Mouse (Mus musculus): Measurements from ENCODE around the gene Ncmap. TPM values are rescaled to one million over a fixed set of nuclear protein-coding genes. Genes with fewer than 3 reads are reported as not detected.
A peak's percentile ranks its signal among the peaks of the same experiment; 100 is the strongest.

The Ncmap gene
- polyA plus RNA-seq, 1 experiment from 2014 or later: 0.83 TPM

DNA sequence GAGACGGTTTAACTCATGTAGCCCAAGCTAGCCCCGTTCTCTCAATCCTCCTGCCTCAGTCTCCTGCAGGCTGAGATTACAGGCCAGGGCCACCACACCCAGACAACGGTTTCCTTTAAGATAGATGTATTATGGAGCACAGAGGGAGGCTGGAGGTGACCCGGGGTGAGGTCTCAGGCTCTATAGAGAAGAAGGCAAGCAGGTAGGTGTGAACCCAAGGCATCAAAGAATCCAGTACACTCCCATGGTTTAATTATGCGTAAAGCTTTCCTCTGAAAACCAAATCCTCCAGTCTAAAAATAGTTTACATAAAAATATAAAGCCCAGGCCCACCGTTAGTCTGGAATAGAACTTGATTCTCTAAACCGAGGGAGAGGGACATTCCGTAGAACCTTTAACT is 15.5 kb upstream of the Ncmap start:
- no peaks in the 10 kb centered on the region for H3K27me3 ChIP-seq (ENCODE audit: control insufficient read depth, insufficient read depth, low read depth, low read length)
- peaks cover 32% of the 10 kb centered on the region for H3K36me3 ChIP-seq (ENCODE audit: control insufficient read depth, insufficient read depth, low read length)
- H3K9me3 ChIP-seq (replicated peaks; ENCODE audit: control insufficient read depth, low read length, poor library complexity, severe bottlenecking): no peaks in the 10 kb centered on the region
- no peak for ATAC-seq
- H3K27ac ChIP-seq (ENCODE audit: low read length): no peak overlapping the region
- WGBS: 84% methylated on average over 8 of the region's 8 CpGs
- H3K4me2 ChIP-seq (ENCODE audit: low read length): no peak overlapping the region
- no peaks in the 10 kb centered on the region for H3K4me1 ChIP-seq (ENCODE audit: control insufficient read depth, insufficient read depth, low read length)
- H3K4me3 ChIP-seq (ENCODE audit: low read depth, low read length): no peak overlapping the region
- no peak overlapping the region for H3K9ac ChIP-seq (ENCODE audit: low read depth, low read length)

GRCm38 (mm10) chr4:135411633-135412032 is 13.6 kb upstream of the Ncmap start:
- Histone ChIP-seq H3K27ac (ENCODE audit: low read length) (no peak overlapping the region), H3K9ac (ENCODE audit: low read depth, low read length) (no peak overlapping the region), H3K9me3 (replicated peaks; ENCODE audit: control insufficient read depth, low read length, poor library complexity, severe bottlenecking) (no peaks in the 10 kb centered on the region), H3K4me2 (ENCODE audit: low read length) (no peak overlapping the region), H3K4me3 (ENCODE audit: low read depth, low read length) (no peak overlapping the region), H3K36me3 (ENCODE audit: control insufficient read depth, insufficient read depth, low read length) (peaks cover 27% of the 10 kb centered on the region), H3K27me3 (ENCODE audit: control insufficient read depth, insufficient read depth, low read depth, low read length) (no peaks in the 10 kb centered on the region), H3K4me1 (ENCODE audit: control insufficient read depth, insufficient read depth, low read length) (no peaks in the 10 kb centered on the region)
- 34% methylated on average over 4 of the region's 4 CpGs for WGBS
- no peak for ATAC-seq

- no peak overlapping the region for H3K4me3 ChIP-seq (ENCODE audit: low read depth, low read length)
- no peaks in the 10 kb centered on the region for H3K9me3 ChIP-seq (replicated peaks; ENCODE audit: control insufficient read depth, low read length, poor library complexity, severe bottlenecking)
- ATAC-seq: no peak
- no peaks in the 10 kb centered on the region for H3K4me1 ChIP-seq (ENCODE audit: control insufficient read depth, insufficient read depth, low read length)
- 62% methylated on average over 5 of the region's 5 CpGs for WGBS
- H3K27ac ChIP-seq (ENCODE audit: low read length): no peak overlapping the region
- H3K9ac ChIP-seq (ENCODE audit: low read depth, low read length): no peak overlapping the region
- H3K4me2 ChIP-seq (ENCODE audit: low read length): no peak overlapping the region
- no peaks in the 10 kb centered on the region for H3K36me3 ChIP-seq (ENCODE audit: control insufficient read depth, insufficient read depth, low read length)
- H3K27me3 ChIP-seq (ENCODE audit: control insufficient read depth, insufficient read depth, low read depth, low read length): no peaks in the 10 kb centered on the region
Observed at GRCm38 (mm10) chr4:135406180-135406579, 8.2 kb upstream of the Ncmap start.

DNA sequence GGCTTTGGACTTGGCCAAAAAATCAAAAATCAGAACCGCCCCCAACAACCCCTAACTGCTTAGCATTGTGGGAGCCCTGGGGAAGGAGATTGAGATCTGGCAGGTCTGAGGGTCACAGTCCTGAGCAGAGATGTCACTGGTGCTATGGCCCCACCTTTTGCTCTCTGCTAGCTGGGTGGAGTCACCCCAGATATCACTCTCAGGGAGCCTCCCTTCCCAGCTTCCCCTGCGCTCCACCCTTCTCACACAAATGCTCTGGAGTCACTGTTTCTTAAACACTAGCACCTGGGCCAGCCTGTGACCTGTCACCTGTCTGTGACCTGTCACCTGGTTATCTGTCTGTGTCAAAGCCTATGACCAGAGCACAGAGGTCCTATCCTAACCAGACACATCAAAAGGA is 6.9 kb upstream of the Ncmap start:
- no peak overlapping the region for H3K4me3 ChIP-seq (ENCODE audit: low read depth, low read length)
- no peaks in the 10 kb centered on the region for H3K36me3 ChIP-seq (ENCODE audit: control insufficient read depth, insufficient read depth, low read length)
- no peaks in the 10 kb centered on the region for H3K27me3 ChIP-seq (ENCODE audit: control insufficient read depth, insufficient read depth, low read depth, low read length)
- WGBS: 94% methylated on average over 2 of the region's 2 CpGs
- no peak overlapping the region for H3K4me2 ChIP-seq (ENCODE audit: low read length)
- no peak for ATAC-seq
- no peak overlapping the region for H3K27ac ChIP-seq (ENCODE audit: low read length)
- no peaks in the 10 kb centered on the region for H3K4me1 ChIP-seq (ENCODE audit: control insufficient read depth, insufficient read depth, low read length)
- H3K9me3 ChIP-seq (replicated peaks; ENCODE audit: control insufficient read depth, low read length, poor library complexity, severe bottlenecking): no peaks in the 10 kb centered on the region
- H3K9ac ChIP-seq (ENCODE audit: low read depth, low read length): no peak overlapping the region

DNA sequence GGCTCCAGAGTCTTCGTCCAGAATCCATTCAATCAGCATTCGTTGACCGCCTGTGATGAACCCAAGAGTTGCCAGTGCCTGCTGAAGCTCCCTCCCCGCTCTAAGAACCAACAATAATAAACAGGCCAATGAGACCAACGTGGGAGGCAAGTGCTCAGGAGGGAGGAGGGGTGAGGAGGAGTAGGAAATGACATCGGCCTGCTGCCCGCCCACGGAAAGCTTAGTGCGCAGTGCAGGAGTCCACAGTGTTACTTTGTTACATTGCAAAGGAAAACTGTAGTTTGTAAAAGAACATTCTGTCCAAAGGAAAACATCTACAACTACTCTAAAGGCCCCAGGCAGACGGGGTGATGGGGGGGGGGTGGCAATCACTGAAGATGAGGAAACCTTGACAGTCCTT is 6.0 kb upstream of the Ncmap start:
- Histone ChIP-seq H3K4me3 (ENCODE audit: low read depth, low read length) (no peak overlapping the region), H3K27ac (ENCODE audit: low read length) (no peak overlapping the region), H3K36me3 (ENCODE audit: control insufficient read depth, insufficient read depth, low read length) (no peaks in the 10 kb centered on the region), H3K9ac (ENCODE audit: low read depth, low read length) (no peak overlapping the region), H3K9me3 (replicated peaks; ENCODE audit: control insufficient read depth, low read length, poor library complexity, severe bottlenecking) (no peaks in the 10 kb centered on the region), H3K4me2 (ENCODE audit: low read length) (no peak overlapping the region), H3K27me3 (ENCODE audit: control insufficient read depth, insufficient read depth, low read depth, low read length) (peaks cover 7% of the 10 kb centered on the region), H3K4me1 (ENCODE audit: control insufficient read depth, insufficient read depth, low read length) (no peaks in the 10 kb centered on the region)
- ATAC-seq: no peak
- WGBS: 75% methylated on average over 10 of the region's 10 CpGs

DNA sequence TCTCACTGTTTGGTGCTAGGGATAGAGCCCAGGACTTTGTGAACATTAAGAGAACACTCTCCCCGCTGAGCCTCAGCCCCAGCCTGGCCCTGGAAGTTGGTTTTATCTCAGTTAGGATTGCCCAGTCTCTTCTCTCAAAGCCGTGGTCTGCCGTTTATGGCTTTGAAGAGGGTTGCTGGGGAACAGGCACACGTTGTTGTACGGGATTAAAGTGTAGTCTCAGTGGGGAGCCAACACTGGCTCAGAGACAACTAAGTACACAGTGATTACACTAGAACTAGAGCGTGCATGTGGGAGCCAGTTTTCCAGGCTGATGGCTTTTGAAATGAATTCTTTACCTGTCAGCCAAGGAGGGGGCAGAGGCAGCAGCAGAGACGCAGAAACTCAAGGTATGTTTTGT is 3.9 kb upstream of the Ncmap start:
- WGBS: 8% methylated on average over 7 of the region's 7 CpGs
- Histone ChIP-seq H3K9me3 (replicated peaks; ENCODE audit: control insufficient read depth, low read length, poor library complexity, severe bottlenecking) (no peaks in the 10 kb centered on the region), H3K4me1 (ENCODE audit: control insufficient read depth, insufficient read depth, low read length) (peaks cover 2% of the 10 kb centered on the region; the same call in 1 of the 2 replicates), H3K4me2 (ENCODE audit: low read length) (no peak overlapping the region), H3K9ac (ENCODE audit: low read depth, low read length) (no peak overlapping the region), H3K36me3 (ENCODE audit: control insufficient read depth, insufficient read depth, low read length) (no peaks in the 10 kb centered on the region), H3K27me3 (ENCODE audit: control insufficient read depth, insufficient read depth, low read depth, low read length) (peaks cover 23% of the 10 kb centered on the region), H3K4me3 (ENCODE audit: low read depth, low read length) (no peak overlapping the region), H3K27ac (ENCODE audit: low read length) (no peak overlapping the region)
- no peak for ATAC-seq

- Histone ChIP-seq H3K36me3 (ENCODE audit: control insufficient read depth, insufficient read depth, low read length) (no peaks in the 10 kb centered on the region), H3K9ac (ENCODE audit: low read depth, low read length) (peak overlapping the region; percentile 49; the same call in 1 of the 2 replicates), H3K27ac (ENCODE audit: low read length) (no peak overlapping the region), H3K9me3 (replicated peaks; ENCODE audit: control insufficient read depth, low read length, poor library complexity, severe bottlenecking) (no peaks in the 10 kb centered on the region), H3K4me2 (ENCODE audit: low read length) (peak overlapping the region; percentile 56), H3K27me3 (ENCODE audit: control insufficient read depth, insufficient read depth, low read depth, low read length) (peaks cover 30% of the 10 kb centered on the region), H3K4me3 (ENCODE audit: low read depth, low read length) (peak overlapping the region; percentile 32), H3K4me1 (ENCODE audit: control insufficient read depth, insufficient read depth, low read length) (peaks cover 2% of the 10 kb centered on the region; the same call in 1 of the 2 replicates)
- 5% methylated on average over 16 of the region's 16 CpGs for whole genome bisulfite sequencing
- no peak for ATAC-seq
Observed at GRCm38 (mm10) chr4:135397551-135397950, 476 bp downstream of the Ncmap start.

DNA sequence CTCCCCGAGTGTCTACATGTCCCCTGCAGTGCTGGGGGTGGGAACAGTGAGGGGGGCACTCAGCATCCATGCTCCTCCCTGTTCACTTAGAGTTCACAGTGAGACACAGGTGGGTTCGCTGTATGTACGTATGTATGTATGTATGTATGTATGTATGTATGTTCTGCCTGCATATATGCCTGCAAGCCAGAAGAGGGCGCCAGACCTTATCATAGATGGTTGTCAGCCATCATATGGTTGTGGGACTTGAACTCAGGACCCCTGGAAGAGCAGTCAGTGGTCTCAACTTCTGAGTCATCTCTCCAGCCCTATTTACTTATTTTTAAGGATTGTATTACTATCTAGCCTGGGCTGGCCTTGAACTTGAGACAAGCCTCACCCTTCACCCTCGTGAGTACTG is 1.7 kb downstream of the Ncmap start:
- H3K9me3 ChIP-seq (replicated peaks; ENCODE audit: control insufficient read depth, low read length, poor library complexity, severe bottlenecking): no peaks in the 10 kb centered on the region
- no peak overlapping the region for H3K4me2 ChIP-seq (ENCODE audit: low read length)
- H3K9ac ChIP-seq (ENCODE audit: low read depth, low read length): no peak overlapping the region
- H3K4me1 ChIP-seq (ENCODE audit: control insufficient read depth, insufficient read depth, low read length): peaks cover 2% of the 10 kb centered on the region; the same call in 1 of the 2 replicates
- H3K27ac ChIP-seq (ENCODE audit: low read length): no peak overlapping the region
- H3K36me3 ChIP-seq (ENCODE audit: control insufficient read depth, insufficient read depth, low read length): no peaks in the 10 kb centered on the region
- H3K27me3 ChIP-seq (ENCODE audit: control insufficient read depth, insufficient read depth, low read depth, low read length): peaks cover 30% of the 10 kb centered on the region
- no peak overlapping the region for H3K4me3 ChIP-seq (ENCODE audit: low read depth, low read length)
- no peak for ATAC-seq
- 86% methylated on average over 5 of the region's 5 CpGs for WGBS

DNA sequence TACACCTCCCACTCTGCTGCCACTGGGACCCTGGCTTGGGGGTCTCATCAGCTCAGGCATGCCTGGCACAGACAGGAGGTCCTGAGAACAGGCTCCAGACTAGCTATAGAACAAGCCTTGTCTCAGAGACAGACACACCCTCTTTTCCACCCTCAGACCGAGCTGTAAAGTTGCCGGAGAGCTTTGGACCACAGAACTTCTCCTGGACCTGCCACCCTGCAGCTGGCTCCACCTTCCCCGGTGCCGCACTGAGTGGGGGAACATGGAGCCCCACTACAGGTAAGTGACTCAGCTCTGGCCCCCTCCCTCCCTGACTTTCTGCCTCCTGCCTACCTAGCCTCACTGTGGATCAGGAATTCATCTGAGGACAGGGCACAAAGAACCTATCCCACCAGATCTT is 2.7 kb downstream of the Ncmap start:
- Histone ChIP-seq H3K27me3 (ENCODE audit: control insufficient read depth, insufficient read depth, low read depth, low read length) (peaks cover 30% of the 10 kb centered on the region), H3K9ac (ENCODE audit: low read depth, low read length) (no peak overlapping the region), H3K4me1 (ENCODE audit: control insufficient read depth, insufficient read depth, low read length) (peaks cover 2% of the 10 kb centered on the region; the same call in 1 of the 2 replicates), H3K4me3 (ENCODE audit: low read depth, low read length) (no peak overlapping the region), H3K9me3 (replicated peaks; ENCODE audit: control insufficient read depth, low read length, poor library complexity, severe bottlenecking) (no peaks in the 10 kb centered on the region), H3K4me2 (ENCODE audit: low read length) (no peak overlapping the region), H3K36me3 (ENCODE audit: control insufficient read depth, insufficient read depth, low read length) (no peaks in the 10 kb centered on the region), H3K27ac (ENCODE audit: low read length) (no peak overlapping the region)
- ATAC-seq: no peak
- 86% methylated on average over 4 of the region's 4 CpGs for WGBS

Measured in midbrain, embryonic 16.5 days (tissue).